Mouse (Mus musculus) embryo, embryonic 11 days (tissue): ENCODE data around the gene Mier3.

Source experiments
- DNase-seq: peaks from one replicate; pipeline ENCODE4 v3.0.0-alpha.2; 2015

Mier3 gene

DNA sequence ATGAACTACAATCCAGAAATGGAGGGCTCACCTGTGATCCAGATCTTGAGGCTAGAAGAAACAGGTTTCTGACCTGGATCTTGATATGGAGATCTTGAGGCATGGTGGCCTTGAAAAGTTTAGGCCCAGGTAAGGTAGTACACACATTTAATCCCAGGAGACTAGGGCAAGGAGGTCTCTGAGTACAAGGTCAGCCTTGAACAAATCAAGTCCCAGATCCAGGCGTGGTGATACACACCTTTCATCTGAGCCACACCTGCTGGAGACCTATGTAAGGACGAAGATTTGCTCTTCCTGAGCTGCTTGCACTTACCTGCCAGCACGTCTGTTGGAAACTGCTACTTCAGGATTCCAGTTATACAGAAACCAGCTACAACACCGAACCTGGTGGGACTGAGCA is at the start of gene Mier3:
TSS of gene Mier3 (plus strand) at position 301 of the 400 bp plus-strand sequence.
- DNase-seq: no peak

GRCm38 (mm10) chr13:111634163-111635160 is 46.3 kb upstream of the Mier3 start:
- DNase-seq: no peak

- no peak for DNase-seq
Measured at GRCm38 (mm10) chr13:111640319-111640718, 40.5 kb upstream of the Mier3 start.

- no peak for DNase-seq
Measured at GRCm38 (mm10) chr13:111643636-111644035, 37.1 kb upstream of the Mier3 start.

GRCm38 (mm10) chr13:111646204-111646603 is 34.6 kb upstream of the Mier3 start:
- no peak for DNase-seq

- DNase-seq: no peak
Measured at GRCm38 (mm10) chr13:111647279-111647678, 33.5 kb upstream of the Mier3 start.

DNA sequence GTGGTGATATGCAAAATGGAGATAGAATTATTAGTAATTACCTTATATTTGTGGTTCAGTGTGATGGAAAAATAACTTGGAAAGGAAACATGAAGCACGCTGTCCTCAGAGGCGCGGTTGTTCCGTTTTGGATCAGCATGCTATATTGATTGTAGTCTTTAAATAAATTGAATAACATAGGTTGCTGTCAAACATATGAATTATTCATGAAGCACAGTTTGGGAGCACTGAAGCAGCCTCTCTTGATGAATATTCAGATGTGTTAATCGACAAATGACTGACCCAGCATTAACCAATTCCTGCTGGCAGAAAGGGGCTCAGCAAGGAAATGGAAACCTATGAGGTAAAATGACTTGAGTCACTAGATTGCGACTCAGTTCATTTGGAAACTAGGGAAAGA is 29.8 kb upstream of the Mier3 start:
- no peak for DNase-seq

DNA sequence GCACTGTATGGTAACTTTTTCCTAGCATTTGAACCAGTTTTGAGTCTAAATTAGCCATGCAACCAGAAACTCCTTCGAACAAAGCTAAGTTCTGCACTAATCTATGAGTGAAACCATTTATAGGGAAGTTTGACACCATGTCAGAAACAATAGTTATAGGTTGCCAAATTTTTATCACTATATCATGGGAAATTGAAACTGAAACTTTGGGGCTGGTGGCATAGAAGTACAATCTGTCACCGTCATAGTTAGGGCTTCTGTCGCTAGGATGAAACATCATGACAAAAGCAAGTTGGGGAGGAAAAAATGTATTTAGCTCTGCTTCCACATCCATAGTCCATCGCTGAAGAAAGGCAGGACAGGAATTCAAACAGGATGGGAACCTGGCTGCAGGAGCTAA is 25.5 kb upstream of the Mier3 start:
- DNase-seq: no peak

- no peak for DNase-seq
Measured at GRCm38 (mm10) chr13:111655856-111656255, 24.9 kb upstream of the Mier3 start.

DNA sequence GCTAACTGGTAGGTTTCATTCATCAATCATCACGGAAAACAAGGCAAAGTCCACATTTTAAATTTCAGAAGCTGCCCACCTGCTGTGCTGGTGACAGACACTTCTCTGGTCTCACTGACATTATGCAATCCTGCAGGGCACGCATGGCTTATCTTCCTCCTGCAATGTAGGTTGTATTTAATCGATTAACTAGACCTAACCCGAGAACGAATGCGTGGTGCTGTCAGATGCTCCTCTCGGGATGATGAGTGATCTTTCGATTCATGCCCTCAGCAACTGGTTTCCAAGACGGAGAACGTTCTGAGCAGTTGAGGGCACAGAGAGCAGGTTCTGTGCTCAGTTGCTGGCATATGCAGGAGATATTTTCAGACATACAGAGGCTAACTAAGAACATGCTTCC is 24.5 kb upstream of the Mier3 start:
- DNase-seq: no peak

- DNase-seq: no peak
Measured at GRCm38 (mm10) chr13:111656769-111657168, 24.0 kb upstream of the Mier3 start.

DNA sequence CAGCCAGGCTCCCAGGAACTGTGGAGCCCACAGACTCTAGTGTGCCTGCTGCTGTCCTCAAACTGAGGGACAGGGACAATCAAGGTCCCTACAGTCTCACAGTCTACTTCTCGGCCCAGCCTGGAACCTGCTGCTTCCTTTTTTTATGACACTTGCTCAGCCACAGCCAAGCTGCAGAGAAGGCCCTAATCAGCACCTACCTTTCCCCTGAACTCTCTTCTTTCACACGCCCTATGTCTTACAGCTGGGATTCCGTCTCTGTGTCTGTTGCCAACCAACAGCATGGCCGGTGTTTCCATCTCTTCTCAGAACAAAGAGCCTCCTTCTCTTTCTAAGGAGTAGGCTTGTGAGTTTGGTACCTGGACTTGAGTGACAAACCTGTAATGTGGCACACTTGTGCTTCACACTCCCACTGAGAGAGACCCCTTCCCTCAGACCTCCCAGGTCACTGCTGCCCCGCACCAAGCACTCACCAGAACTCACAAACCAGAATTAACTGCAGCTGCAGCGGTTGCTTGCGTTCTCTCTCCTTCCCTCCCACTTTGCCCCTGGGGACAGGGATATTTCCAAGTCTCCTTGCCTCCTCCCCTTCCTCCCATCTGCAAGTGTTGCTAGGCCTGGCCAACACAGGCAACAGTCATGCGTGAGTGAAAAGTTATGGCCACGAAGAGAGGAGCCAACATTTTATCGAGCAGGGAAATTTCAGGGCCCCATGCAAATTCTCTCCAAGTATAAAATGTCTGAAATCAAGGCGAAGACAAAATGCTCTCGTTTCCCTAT is 22.1 kb upstream of the Mier3 start:
- peak; percentile 46 for DNase-seq

DNA sequence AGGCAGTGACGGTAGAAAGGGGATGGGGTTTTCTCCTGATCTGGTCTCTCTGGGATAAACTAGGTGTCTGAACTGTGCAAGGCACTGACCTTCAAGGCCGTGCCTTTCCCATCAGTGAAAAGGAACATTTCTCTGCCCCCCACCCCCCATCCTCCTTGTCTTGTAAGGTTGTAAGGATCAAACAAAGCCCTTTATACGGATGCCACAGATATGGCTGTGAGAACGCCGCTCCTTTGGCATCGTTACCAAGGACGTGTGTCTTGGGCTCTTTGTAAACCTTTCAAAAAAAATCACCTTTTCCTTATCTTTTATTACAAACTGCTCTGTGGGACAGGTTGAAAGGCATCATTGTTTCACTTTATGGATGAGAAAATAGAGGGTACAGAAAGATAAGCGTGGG is 21.3 kb upstream of the Mier3 start:
- no peak for DNase-seq

GRCm38 (mm10) chr13:111660072-111660471 is 20.7 kb upstream of the Mier3 start:
- peak; percentile 19 for DNase-seq

- no peak for DNase-seq
Measured at GRCm38 (mm10) chr13:111660556-111660955, 20.2 kb upstream of the Mier3 start.

- no peak for DNase-seq
Measured at GRCm38 (mm10) chr13:111668016-111668415, 12.8 kb upstream of the Mier3 start.

DNA sequence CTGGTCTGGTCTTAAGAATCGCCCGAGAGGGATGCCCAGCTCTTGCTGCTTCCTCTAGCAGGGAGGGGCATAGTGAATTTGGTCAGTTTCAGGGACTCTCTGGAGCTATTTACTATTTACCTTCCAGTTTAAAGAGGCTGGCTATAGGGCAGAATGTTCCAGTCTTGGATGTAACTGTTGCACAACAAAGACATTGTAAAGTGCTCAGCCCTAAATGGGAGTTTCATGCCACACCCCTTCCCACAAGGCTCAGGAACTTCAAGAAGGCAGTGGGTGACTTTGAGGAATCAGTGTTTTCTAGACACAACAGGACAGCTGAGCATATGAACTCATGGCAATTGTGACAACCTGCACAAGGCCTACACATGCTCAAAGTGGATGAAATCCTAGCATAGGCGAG is 3.9 kb upstream of the Mier3 start:
- DNase-seq: no peak

- no peak for DNase-seq
Measured at GRCm38 (mm10) chr13:111684056-111684625, 3.4 kb downstream of the Mier3 start.

DNA sequence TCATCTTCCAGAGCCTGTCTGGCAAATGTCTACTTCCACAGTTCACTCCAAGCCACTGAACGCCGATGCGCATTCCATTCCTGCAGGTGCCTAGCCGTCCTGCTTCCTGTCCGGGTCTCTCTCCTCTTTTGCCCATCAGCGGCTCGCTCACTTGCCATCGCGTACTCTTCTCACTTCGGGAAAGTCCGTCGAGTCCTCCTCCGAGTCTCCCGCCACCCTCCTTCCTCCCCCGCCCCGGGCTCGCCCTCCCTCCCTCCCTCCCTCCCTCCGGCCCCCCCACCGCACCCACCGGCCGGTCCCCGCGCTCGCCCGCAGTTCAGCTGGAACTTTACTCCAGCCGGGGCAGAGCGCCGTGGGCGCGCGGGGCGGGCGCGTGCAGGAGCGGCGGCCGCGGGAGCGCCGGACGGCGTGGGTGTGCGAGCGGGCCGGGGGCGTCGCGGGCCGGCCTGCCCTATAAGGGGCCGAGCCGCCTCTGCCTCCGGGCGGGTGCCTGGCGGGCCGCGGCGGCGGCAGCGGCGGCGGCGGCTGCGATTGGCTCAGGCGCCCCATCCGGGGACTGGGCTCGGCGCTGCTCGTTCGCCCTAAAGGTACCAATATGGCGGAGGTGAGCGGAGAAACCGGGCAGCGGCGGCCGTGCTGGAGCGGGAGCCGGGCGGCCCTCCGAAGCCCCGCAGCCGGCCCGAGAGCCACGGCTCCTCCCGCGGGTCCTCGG is 5.1 kb downstream of the Mier3 start:
- DNase-seq: peak; percentile 95

DNA sequence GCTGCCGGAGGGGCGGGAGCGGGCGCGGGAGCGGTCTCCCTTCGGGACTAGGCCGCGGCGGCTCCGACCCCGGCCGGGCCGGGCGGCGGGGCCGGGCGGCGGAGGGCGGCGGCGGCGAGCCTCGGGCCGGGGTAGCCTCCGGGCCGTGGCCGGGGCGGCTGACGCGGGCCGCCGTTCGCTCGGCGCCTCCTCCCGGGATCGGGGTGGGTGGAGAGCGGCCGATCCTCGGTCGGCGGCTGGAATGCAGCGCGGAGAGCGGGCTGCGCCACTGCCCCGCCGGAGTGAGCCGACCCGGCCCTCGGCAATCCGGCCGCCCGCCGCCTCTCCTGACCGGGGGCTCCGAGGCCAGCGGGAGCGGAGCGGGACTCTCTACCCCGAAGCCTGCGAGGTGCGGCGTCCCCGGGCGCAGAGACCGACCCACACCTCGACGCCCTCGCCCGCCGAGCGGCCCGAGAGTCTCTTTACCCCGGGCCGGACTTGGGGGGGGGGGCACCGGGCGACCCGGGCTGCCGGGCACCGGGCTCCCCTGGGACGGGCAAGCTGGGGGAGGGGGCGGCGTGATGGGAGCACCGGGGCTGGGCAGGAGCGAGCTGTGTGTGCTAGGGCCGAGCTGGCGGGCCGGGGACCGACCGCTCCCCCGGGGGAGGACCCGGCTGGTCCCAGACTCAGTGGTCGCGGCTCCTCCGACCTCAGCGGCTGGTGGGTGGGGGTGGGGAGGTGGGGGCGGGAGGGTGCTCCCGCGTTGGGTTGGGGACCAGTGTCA is 5.9 kb downstream of the Mier3 start:
- DNase-seq: peak; percentile 56

DNA sequence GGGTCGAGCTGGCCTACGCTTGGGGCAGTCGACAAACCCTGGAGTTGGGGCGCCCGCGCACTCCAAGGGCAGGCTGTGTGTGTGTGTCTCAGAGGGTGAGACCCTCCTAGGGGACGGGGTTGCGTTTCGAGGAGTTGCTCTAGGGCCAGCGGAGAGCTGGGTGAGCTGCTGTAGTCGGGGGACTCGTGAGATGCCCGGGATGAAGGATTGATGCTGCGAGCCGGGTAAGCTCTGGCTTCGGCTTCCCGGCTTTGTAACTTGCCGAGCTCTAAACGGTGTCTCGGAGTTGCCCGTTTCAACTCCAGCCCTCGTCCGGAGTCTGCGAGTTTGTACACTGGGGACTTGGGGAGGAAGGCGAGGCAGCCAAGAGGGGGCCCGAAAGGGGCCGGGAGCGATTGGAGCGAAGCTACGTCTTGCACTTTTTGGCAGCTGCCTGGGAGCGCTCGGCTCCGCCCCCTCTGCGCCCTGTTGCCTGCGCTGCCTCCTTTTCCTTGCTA is 6.6 kb downstream of the Mier3 start:
- peak; percentile 87 for DNase-seq

DNA sequence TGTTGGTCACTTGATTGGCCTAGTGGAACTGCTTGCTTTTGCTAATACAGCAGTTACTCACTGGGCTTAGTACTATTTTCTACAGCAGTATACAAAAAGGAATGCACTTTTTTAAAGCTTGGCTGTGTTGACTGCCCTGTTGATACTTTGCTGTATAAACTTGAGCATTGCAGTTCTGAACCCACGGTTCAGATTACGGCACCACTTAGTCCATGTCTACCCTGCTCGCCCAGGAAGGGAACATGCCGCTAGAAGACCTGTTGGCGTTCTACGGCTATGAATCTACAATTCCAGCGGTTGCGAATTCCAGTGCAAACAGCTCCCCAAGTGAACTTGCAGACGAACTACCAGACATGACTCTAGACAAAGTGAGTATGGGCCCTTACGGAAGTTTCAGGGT is 22.6 kb downstream of the Mier3 start:
- DNase-seq: no peak
